Mouse (Mus musculus) hindlimb bud, embryonic 11.5 days (tissue): ENCODE data around the gene Fam24a.
A peak's percentile ranks its signal among the peaks of the same experiment; 100 is the strongest.

Experiments
- DNase-seq: peaks from one replicate; pipeline ENCODE4 v3.0.0-alpha.2; 2012; ENCODE audit warnings: low read depth, low spot score; ENCODE audit errors: extremely low spot score

Gene Fam24a

GRCm38 (mm10) chr7:131333564-131333963 is at the start of gene Fam24a:
Gene Fam24a (plus strand): TSS chr7:131333864.
- no peak for DNase-seq

- DNase-seq = no peak
Measured at GRCm38 (mm10) chr7:131297151-131297550, 36.5 kb upstream of the Fam24a start.

GRCm38 (mm10) chr7:131303340-131303739 is 30.3 kb upstream of the Fam24a start:
- DNase-seq = no peak

GRCm38 (mm10) chr7:131306733-131307132 is 26.9 kb upstream of the Fam24a start:
- no peak for DNase-seq

- no peak for DNase-seq
Measured at GRCm38 (mm10) chr7:131314493-131314892, 19.2 kb upstream of the Fam24a start.

GRCm38 (mm10) chr7:131317587-131317986 is 16.1 kb upstream of the Fam24a start:
- DNase-seq = no peak

- no peak for DNase-seq
Measured at GRCm38 (mm10) chr7:131318340-131318739, 15.3 kb upstream of the Fam24a start.

- no peak for DNase-seq
Measured at GRCm38 (mm10) chr7:131322192-131322591, 11.5 kb upstream of the Fam24a start, which contains the start of gene Cuzd1. Gene Cuzd1 (minus strand): TSS chr7:131322292.

GRCm38 (mm10) chr7:131327054-131327453 is 6.6 kb upstream of the Fam24a start:
- no peak for DNase-seq

GRCm38 (mm10) chr7:131329416-131329815 is 4.2 kb upstream of the Fam24a start, which contains the start of gene Fam24b:
Gene Fam24b (minus strand): TSS chr7:131329516.
- no peak for DNase-seq

- DNase-seq = no peak
Measured at GRCm38 (mm10) chr7:131331688-131332087, 2.0 kb upstream of the Fam24a start.

- no peak for DNase-seq
Measured at GRCm38 (mm10) chr7:131337502-131338068, 3.9 kb downstream of the Fam24a start.

- no peak for DNase-seq
Measured at GRCm38 (mm10) chr7:131345856-131346541, 12.3 kb downstream of the Fam24a start.

- no peak for DNase-seq
Measured at GRCm38 (mm10) chr7:131356105-131356504, 22.4 kb downstream of the Fam24a start.

GRCm38 (mm10) chr7:131362269-131362614 is 28.6 kb downstream of the Fam24a start:
- DNase-seq = no peak

GRCm38 (mm10) chr7:131362615-131363300 is 29.1 kb downstream of the Fam24a start, which contains the start of gene 2310057M21Rik:
Gene 2310057M21Rik (minus strand): TSS chr7:131362759.
- peak; percentile 97 for DNase-seq

- DNase-seq = no peak
Measured at GRCm38 (mm10) chr7:131364131-131364530, 30.5 kb downstream of the Fam24a start.

- DNase-seq = peak; percentile 78
Measured at GRCm38 (mm10) chr7:131370648-131371469, 37.2 kb downstream of the Fam24a start, which contains the start of gene Pstk. Gene Pstk (plus strand): TSS chr7:131371141.

- peak; percentile 6 for DNase-seq
Measured at GRCm38 (mm10) chr7:131371470-131371860, 37.8 kb downstream of the Fam24a start.

- no peak for DNase-seq
Measured at GRCm38 (mm10) chr7:131371880-131372651, 38.4 kb downstream of the Fam24a start.
